Mouse (Mus musculus) heart, adult 2 months (tissue): Measurements from ENCODE around the gene Nubp1. TPM values are rescaled to one million over a fixed set of nuclear protein-coding genes. Genes with fewer than 3 reads are reported as not detected.

Source experiments
- DNase-seq, 2 experiments: peaks; one replicate each; pipeline ENCODE4 v3.0.0; 2021
- H3K27ac ChIP-seq: fragments of 200-600 bp; 2 replicates; pipeline ENCODE4 v1.8.1; 2022
- H3K27me3 ChIP-seq: fragments of 200-500 bp; 2 replicates; pipeline ENCODE4 v1.6.1; 2012; ENCODE audit warnings: mild to moderate bottlenecking, low read length, inconsistent platforms, mixed read lengths; ENCODE audit not compliant: control insufficient read depth, insufficient read depth
- H3K36me3 ChIP-seq: fragments of 200-500 bp; 2 replicates; pipeline ENCODE4 v1.6.1; 2012; ENCODE audit warnings: low read length, inconsistent platforms; ENCODE audit not compliant: control insufficient read depth, insufficient read depth
- H3K4me1 ChIP-seq: fragments of 200-500 bp; 2 replicates; pipeline ENCODE4 v1.6.1; 2011; ENCODE audit warnings: low read length; ENCODE audit not compliant: control insufficient read depth, insufficient read depth
- H3K4me3 ChIP-seq: fragments of 200-600 bp; 2 replicates; pipeline ENCODE4 v1.8.1; 2022
- H3K79me2 ChIP-seq: fragments of 200-500 bp; replicated peaks from 2 replicates; pipeline ENCODE4 v1.6.1; 2012; ENCODE audit warnings: mild to moderate bottlenecking, inconsistent platforms, low read length, moderate library complexity, mixed read lengths; ENCODE audit not compliant: control insufficient read depth, insufficient read depth
- H3K9ac ChIP-seq: fragments of 200-500 bp; 2 replicates; pipeline ENCODE4 v1.6.1; 2012; ENCODE audit warnings: low read depth, mild to moderate bottlenecking, control low read depth, inconsistent platforms, low read length, mixed read lengths
- CTCF ChIP-seq: fragments of 200-600 bp; IDR thresholded peaks from 2 replicates; pipeline ENCODE4 v1.8.1; 2022; ENCODE audit warnings: antibody characterized with exemption, mild to moderate bottlenecking, moderate library complexity
- EP300 ChIP-seq: fragments of 200-500 bp; IDR thresholded peaks from 2 replicates; pipeline ENCODE4 v1.6.1; 2011; ENCODE audit warnings: low read depth, low read length, control low read depth; ENCODE audit not compliant: insufficient read depth
- POLR2A ChIP-seq: fragments of 200-500 bp; IDR thresholded peaks from 2 replicates; pipeline ENCODE4 v1.6.1; 2011; ENCODE audit warnings: mild to moderate bottlenecking, low read depth, low read length, control low read depth; ENCODE audit not compliant: insufficient read depth
- WGBS: fragments of 180-500 bp; shearing (Covaris S2); methylation state at CpG from one replicate; pipeline ENCODE4 v1.1.7; 2018; 5-methylcytosine and 5-hydroxymethylcytosine counted together
- intact Hi-C: fragments of 180-260 bp; cut with DNase I; formaldehyde crosslinking; loops from one replicate; pipeline ENCODE4 v1.15.1; 2025
- polyA plus RNA-seq: library from polyadenylated mRNA; depleted of rRNA; stranded (reverse); fragments of >200 nt; gene quantifications from 2 replicates; pipeline ENCODE4 v1.2.3, GENCODE M21; 2012
- total RNA-seq, 2 experiments: library from RNA; stranded (reverse); gene quantifications; 2 replicates each; pipeline ENCODE4 v1.2.3; 2021

Nubp1 gene
- total and polyA plus RNA-seq, 3 experiments = 7.4 to 11.5 (median 7.9) TPM

GRCm38 (mm10) chr16:10432387-10432786 lies 20.6 kb downstream of the Nubp1 start:
- H3K4me1 ChIP-seq = peaks cover 1% of the 10 kb centered on the region; the same call in 1 of the 2 replicates
- intact Hi-C loops = no loop called here
- no peak for DNase-seq
- H3K79me2 ChIP-seq = no peaks in the 10 kb centered on the region
- H3K27ac ChIP-seq = no peak overlapping the region
- no peak for TF ChIP-seq POLR2A
- no peak for TF ChIP-seq EP300
- TF ChIP-seq CTCF = no peak
- no peak overlapping the region for H3K4me3 ChIP-seq
- no peaks in the 10 kb centered on the region for H3K27me3 ChIP-seq
- 89% methylated on average over 4 of the region's 4 CpGs for WGBS
- no peak overlapping the region for H3K9ac ChIP-seq
- no peaks in the 10 kb centered on the region for H3K36me3 ChIP-seq

GRCm38 (mm10) chr16:10433344-10433743 lies 21.6 kb downstream of the Nubp1 start:
- H3K79me2 ChIP-seq = no peaks in the 10 kb centered on the region
- DNase-seq = peak in 1 of 2 experiments; percentile 16
- H3K27me3 ChIP-seq = no peaks in the 10 kb centered on the region
- H3K36me3 ChIP-seq = no peaks in the 10 kb centered on the region
- no peak overlapping the region for H3K27ac ChIP-seq
- TF ChIP-seq EP300 (no peak), POLR2A (no peak), CTCF (no peak)
- peaks cover 1% of the 10 kb centered on the region; the same call in 1 of the 2 replicates for H3K4me1 ChIP-seq
- no peak overlapping the region for H3K9ac ChIP-seq
- H3K4me3 ChIP-seq = no peak overlapping the region
- intact Hi-C loops = no loop called here
- WGBS = 74% methylated on average over 5 of the region's 5 CpGs

- H3K27ac ChIP-seq = no peak overlapping the region
- intact Hi-C loops = no loop called here
- H3K4me1 ChIP-seq = peaks cover 1% of the 10 kb centered on the region; the same call in 1 of the 2 replicates
- H3K36me3 ChIP-seq = no peaks in the 10 kb centered on the region
- H3K9ac ChIP-seq = no peak overlapping the region
- TF ChIP-seq POLR2A (no peak), CTCF (no peak), EP300 (no peak)
- no peak overlapping the region for H3K4me3 ChIP-seq
- peak in 1 of 2 experiments; percentile 21 for DNase-seq
- H3K79me2 ChIP-seq = no peaks in the 10 kb centered on the region
- WGBS = 83% methylated on average over 6 of the region's 6 CpGs
- H3K27me3 ChIP-seq = no peaks in the 10 kb centered on the region
Measured at GRCm38 (mm10) chr16:10436166-10436565, 24.4 kb downstream of the Nubp1 start.

GRCm38 (mm10) chr16:10438055-10438454 lies 26.3 kb downstream of the Nubp1 start:
- Histone ChIP-seq H3K4me1 (peaks cover 1% of the 10 kb centered on the region; the same call in 1 of the 2 replicates), H3K27me3 (no peaks in the 10 kb centered on the region), H3K36me3 (no peaks in the 10 kb centered on the region), H3K27ac (no peak overlapping the region), H3K9ac (no peak overlapping the region), H3K4me3 (no peak overlapping the region), H3K79me2 (no peaks in the 10 kb centered on the region)
- no peak for TF ChIP-seq EP300
- peak; percentile 15; the same call in 1 of the 2 replicates for TF ChIP-seq POLR2A
- 68% methylated on average over 5 of the region's 5 CpGs for WGBS
- intact Hi-C loops = no loop called here
- DNase-seq = peak in 1 of 2 experiments; percentile 11

- TF ChIP-seq EP300 (no peak), POLR2A (no peak), CTCF (no peak)
- Histone ChIP-seq H3K9ac (no peak overlapping the region), H3K27ac (no peak overlapping the region), H3K79me2 (no peaks in the 10 kb centered on the region), H3K27me3 (no peaks in the 10 kb centered on the region), H3K4me3 (no peak overlapping the region), H3K36me3 (no peaks in the 10 kb centered on the region), H3K4me1 (no peaks in the 10 kb centered on the region)
- intact Hi-C loops = no loop called here
- 82% methylated on average over 6 of the region's 6 CpGs for WGBS
- no peak for DNase-seq
Measured at GRCm38 (mm10) chr16:10441328-10441727, 29.6 kb downstream of the Nubp1 start.

GRCm38 (mm10) chr16:10441761-10442160 lies 30.0 kb downstream of the Nubp1 start:
- intact Hi-C loops = no loop called here
- Histone ChIP-seq H3K27ac (no peak overlapping the region), H3K9ac (no peak overlapping the region), H3K4me1 (no peaks in the 10 kb centered on the region), H3K27me3 (no peaks in the 10 kb centered on the region), H3K79me2 (no peaks in the 10 kb centered on the region), H3K4me3 (no peak overlapping the region), H3K36me3 (no peaks in the 10 kb centered on the region)
- no peak for DNase-seq
- TF ChIP-seq CTCF = no peak
- TF ChIP-seq POLR2A = no peak
- TF ChIP-seq EP300 = no peak
- 86% methylated on average over 4 of the region's 4 CpGs for WGBS

GRCm38 (mm10) chr16:10443723-10444122 lies 32.0 kb downstream of the Nubp1 start:
- H3K4me1 ChIP-seq = peaks cover 2% of the 10 kb centered on the region; the same call in 1 of the 2 replicates
- no peak for TF ChIP-seq CTCF
- no peak for TF ChIP-seq POLR2A
- no peak for TF ChIP-seq EP300
- H3K27me3 ChIP-seq = no peaks in the 10 kb centered on the region
- DNase-seq = no peak
- no peaks in the 10 kb centered on the region for H3K79me2 ChIP-seq
- no peak overlapping the region for H3K9ac ChIP-seq
- no peak overlapping the region for H3K27ac ChIP-seq
- no peak overlapping the region for H3K4me3 ChIP-seq
- intact Hi-C loops = no loop called here
- no peaks in the 10 kb centered on the region for H3K36me3 ChIP-seq
